Mouse (Mus musculus): ENCODE data around the gene Otoa. TPM values are rescaled to one million over a fixed set of nuclear protein-coding genes. Genes with fewer than 3 reads are reported as not detected.

Gene Otoa
- polyA plus RNA-seq, 1 experiment from 2014 or later: not detected

Other genes with a start within 250 kb of the Otoa start
- gene Eef2k, start 238.8 kb upstream of the Otoa start, polyA plus RNA-seq (2014; fragmentation: Nextera tagmentation; extraction: Ambion mirVana): 7.3 and 8.6 TPM in 2 replicates
- 25.6 and 31.2 TPM in 2 replicates for gene Polr3e, start 163.9 kb upstream of the Otoa start, polyA plus RNA-seq (2014; fragmentation: Nextera tagmentation; extraction: Ambion mirVana)
- gene Cdr2, start 99.3 kb upstream of the Otoa start, polyA plus RNA-seq (2014; fragmentation: Nextera tagmentation; extraction: Ambion mirVana): 10.1 and 13.1 TPM in 2 replicates
- gene Mfsd13b, start 99.1 kb upstream of the Otoa start, polyA plus RNA-seq (2014; fragmentation: Nextera tagmentation; extraction: Ambion mirVana): not detected in 2 replicates
- 189 and 203 TPM in 2 replicates for gene Mettl9, start 47.2 kb upstream of the Otoa start, polyA plus RNA-seq (2014; fragmentation: Nextera tagmentation; extraction: Ambion mirVana)
- 1.4 and 1.7 TPM in 2 replicates for gene Igsf6, start 7.1 kb upstream of the Otoa start, polyA plus RNA-seq (2014; fragmentation: Nextera tagmentation; extraction: Ambion mirVana)

Data from kidney, embryonic 14.5 days (tissue).